Mouse (Mus musculus): ENCODE measurements at regions not wholly inside any gene's neighbourhood (a gene's known extent, or its start where the extent isn't known, plus 50 kb on each side); places are given as distances from the start of the nearest gene placed in this dataset.
A peak's percentile ranks its signal among the peaks of the same experiment; 100 is the strongest.

DNA sequence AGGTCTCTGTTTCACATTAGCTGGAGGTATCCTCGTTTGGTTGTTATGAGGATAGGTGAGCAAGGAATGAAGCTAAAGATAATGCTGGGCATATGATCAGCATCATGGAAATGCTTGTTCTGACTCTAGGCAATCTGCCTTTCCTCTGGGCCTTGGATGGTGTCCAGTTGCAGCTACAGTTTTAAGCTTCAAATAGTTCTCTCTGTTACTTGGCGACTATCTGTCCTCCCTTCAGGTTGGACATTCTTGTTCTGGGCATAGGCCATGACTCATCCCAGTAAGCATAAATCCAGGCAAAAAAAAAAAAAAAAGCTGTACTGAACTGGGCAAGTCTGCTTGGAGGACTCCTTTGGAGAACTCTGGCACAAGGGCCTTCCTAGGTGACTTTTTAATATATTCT, 776.9 kb downstream of the Kcnma1 start:
- no peaks in the 10 kb centered on the region for H3K36me3 ChIP-seq (ENCODE audit: control insufficient read depth, insufficient read depth, low read length)
- H3K27ac ChIP-seq (ENCODE audit: low read depth, low read length) = no peak overlapping the region
- no peak overlapping the region for H3K4me3 ChIP-seq (ENCODE audit: low read depth, low read length)
- H3K9me3 ChIP-seq (ENCODE audit: control insufficient read depth, low read length) = no peaks in the 10 kb centered on the region
- no peaks in the 10 kb centered on the region for H3K27me3 ChIP-seq (ENCODE audit: control insufficient read depth, insufficient read depth, low read length)
- DNase-seq (ENCODE audit: low spot score, missing footprints) (no peak), ATAC-seq (ENCODE audit: low FRiP score) (no peak)
- H3K9ac ChIP-seq (ENCODE audit: low read length) = no peak overlapping the region
- 81% methylated on average over 2 of the region's 2 CpGs for WGBS
- H3K4me2 ChIP-seq = no peak overlapping the region
- no peaks in the 10 kb centered on the region for H3K4me1 ChIP-seq (ENCODE audit: control insufficient read depth, insufficient read depth, low read length)

DNA sequence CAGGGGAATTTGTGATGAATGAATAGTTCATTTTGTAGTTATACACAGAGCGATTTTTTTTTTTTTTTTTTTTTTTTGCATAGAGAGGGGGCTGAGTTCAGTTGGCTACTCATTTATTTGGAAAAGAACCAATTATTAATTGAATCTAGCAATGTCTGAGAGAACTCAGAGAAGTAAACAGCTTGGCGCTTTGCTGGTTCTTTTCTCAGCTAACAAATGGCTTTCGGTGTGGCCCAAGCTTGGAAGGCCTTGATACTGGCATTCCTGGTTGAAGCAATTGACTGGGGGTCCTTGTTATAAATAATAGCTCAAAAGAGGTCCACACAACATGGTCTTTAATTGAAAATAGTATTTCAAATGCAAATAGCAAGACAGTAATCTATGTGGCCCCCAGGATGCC, 815.6 kb downstream of the Kcnma1 start:
- ATAC-seq (ENCODE audit: low FRiP score) = no peak
- Histone ChIP-seq H3K4me3 (ENCODE audit: low read depth, low read length) (no peak overlapping the region), H3K9ac (ENCODE audit: low read length) (no peak overlapping the region), H3K4me2 (no peak overlapping the region), H3K27ac (ENCODE audit: low read depth, low read length) (no peak overlapping the region), H3K9me3 (ENCODE audit: control insufficient read depth, low read length) (no peaks in the 10 kb centered on the region), H3K27me3 (ENCODE audit: control insufficient read depth, insufficient read depth, low read length) (no peaks in the 10 kb centered on the region), H3K4me1 (ENCODE audit: control insufficient read depth, insufficient read depth, low read length) (no peaks in the 10 kb centered on the region), H3K36me3 (ENCODE audit: control insufficient read depth, insufficient read depth, low read length) (no peaks in the 10 kb centered on the region)
- WGBS = 84% methylated on average over 3 of the region's 3 CpGs
- no peak for DNase-seq (ENCODE audit: low spot score, missing footprints)

DNA sequence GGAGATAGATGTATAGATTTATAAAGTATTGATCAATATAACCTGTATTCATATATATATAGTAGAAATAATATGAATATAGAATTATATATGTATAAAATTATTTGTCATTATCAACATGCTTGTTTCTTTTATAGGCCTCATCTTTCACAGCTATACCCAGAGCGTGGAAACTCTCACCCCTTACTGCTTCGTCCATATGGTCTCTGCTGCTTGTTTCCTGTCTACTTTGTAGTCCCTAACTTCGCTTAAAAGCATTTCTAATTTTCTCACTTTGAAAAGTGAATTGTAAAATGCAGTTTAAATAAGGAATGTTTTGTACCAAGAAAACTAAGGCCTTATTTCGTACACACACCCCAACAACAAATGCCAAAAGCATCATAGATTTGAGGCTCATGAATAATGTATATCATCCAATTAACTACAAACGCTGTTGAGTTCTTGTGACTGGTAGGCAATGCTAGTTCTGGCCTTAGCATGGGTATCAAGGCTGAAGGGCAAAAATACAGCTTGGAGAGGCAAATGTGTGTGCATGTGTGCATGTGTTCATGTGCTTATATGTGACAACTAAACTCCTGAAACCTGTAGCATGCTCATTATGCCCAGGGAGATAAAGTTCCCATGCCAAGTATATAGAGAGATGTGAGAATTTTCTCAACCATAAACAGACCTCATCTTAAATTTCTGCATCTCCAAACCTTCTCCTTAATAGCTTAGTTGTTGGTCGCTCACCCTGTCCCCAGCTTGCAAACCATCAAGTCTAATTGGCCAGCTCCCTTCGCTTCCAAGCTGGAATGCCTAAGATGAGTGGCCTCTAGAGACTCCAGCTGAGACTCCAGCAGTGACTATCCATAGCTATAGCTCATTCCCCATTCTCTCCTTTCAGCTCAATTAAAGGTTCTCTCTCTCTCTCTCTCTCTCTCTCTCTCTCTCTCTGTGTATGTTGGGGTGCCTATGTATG, 819.4 kb downstream of the Kcnma1 start:
- Histone ChIP-seq H3K4me1 (ENCODE audit: control insufficient read depth, insufficient read depth, low read length) (no peaks in the 10 kb centered on the region), H3K27ac (ENCODE audit: low read depth, low read length) (no peak overlapping the region), H3K4me2 (no peak overlapping the region), H3K9ac (ENCODE audit: low read length) (no peak overlapping the region), H3K27me3 (ENCODE audit: control insufficient read depth, insufficient read depth, low read length) (no peaks in the 10 kb centered on the region), H3K36me3 (ENCODE audit: control insufficient read depth, insufficient read depth, low read length) (no peaks in the 10 kb centered on the region), H3K9me3 (ENCODE audit: control insufficient read depth, low read length) (no peaks in the 10 kb centered on the region), H3K4me3 (ENCODE audit: low read depth, low read length) (no peak overlapping the region)
- WGBS = 69% methylated on average over 7 of the region's 7 CpGs
- no peak for DNase-seq (ENCODE audit: low spot score, missing footprints)
- no peak for ATAC-seq (ENCODE audit: low FRiP score)

DNA sequence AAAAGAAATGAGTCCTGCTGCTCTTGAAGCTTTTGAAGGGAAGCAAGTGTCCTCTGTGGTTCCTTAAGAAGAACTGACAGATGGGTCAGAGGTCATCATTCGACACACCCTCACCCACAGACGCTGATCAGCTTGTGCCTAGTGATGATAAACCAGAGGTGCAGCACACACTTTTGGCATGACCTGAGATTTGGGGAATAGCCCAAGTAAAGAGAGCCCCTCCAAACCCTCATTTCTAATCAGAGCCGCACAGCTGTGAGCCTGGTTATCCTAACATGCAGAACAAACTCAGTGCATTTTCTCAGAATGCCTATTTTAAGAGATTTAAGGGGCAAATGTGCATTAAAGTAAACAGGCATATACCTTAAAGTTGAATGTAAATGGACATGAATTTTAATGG, 821.7 kb downstream of the Kcnma1 start:
- Histone ChIP-seq H3K9me3 (ENCODE audit: control insufficient read depth, low read length) (no peaks in the 10 kb centered on the region), H3K4me1 (ENCODE audit: control insufficient read depth, insufficient read depth, low read length) (no peaks in the 10 kb centered on the region), H3K9ac (ENCODE audit: low read length) (no peak overlapping the region), H3K4me3 (ENCODE audit: low read depth, low read length) (no peak overlapping the region), H3K4me2 (no peak overlapping the region), H3K36me3 (ENCODE audit: control insufficient read depth, insufficient read depth, low read length) (no peaks in the 10 kb centered on the region), H3K27ac (ENCODE audit: low read depth, low read length) (no peak overlapping the region), H3K27me3 (ENCODE audit: control insufficient read depth, insufficient read depth, low read length) (no peaks in the 10 kb centered on the region)
- WGBS = 65% methylated on average over 3 of the region's 3 CpGs
- ATAC-seq (ENCODE audit: low FRiP score) (no peak), DNase-seq (ENCODE audit: low spot score, missing footprints) (no peak)

DNA sequence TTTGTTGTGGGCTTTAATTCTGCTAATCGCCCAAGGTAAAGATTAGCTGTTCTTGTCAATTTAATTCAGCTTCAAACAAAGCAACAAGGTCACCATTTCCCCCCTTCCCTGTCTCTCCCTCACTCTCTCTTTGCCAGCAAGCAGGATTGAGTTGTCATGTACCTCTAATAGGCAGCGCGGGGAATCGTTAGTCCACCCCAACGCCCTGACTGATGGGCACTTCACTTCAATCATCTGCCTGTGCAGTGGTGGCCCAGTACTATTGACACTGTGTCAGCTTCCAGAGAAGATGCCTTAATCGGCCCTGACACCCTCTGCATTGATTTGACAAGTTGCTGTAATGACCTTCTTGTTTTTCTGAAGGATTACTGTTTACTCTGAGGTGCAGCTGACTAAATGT, 828.9 kb downstream of the Kcnma1 start:
- WGBS = 48% methylated on average over 6 of the region's 6 CpGs

DNA sequence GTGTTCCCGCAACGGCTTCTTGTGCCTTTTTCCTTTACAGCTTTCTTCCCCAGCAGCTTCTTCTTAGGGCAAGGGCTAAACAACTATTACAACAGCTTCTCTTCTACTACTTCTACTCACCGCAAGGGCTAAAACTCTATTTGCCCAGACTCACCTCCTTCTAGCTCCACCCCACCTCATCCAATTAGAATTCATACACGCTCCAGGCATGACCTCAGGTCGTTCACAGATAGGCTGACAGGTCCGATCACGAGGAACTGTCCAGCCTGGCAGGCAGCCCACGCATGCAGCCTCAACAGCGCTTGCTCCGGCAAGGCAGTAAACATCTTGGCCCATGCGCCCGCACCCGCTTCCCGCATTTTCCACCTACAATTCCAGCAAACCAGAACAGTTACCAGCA, 844.9 kb downstream of the Kcnma1 start:
- 88% methylated on average over 14 of the region's 14 CpGs for WGBS
- no peak for ATAC-seq (ENCODE audit: low FRiP score)

More for the DNA sequence above, 828.9 kb downstream of the Kcnma1 start:
- Histone ChIP-seq H3K4me2 (no peak overlapping the region), H3K9me3 (ENCODE audit: control insufficient read depth, low read length) (no peaks in the 10 kb centered on the region), H3K36me3 (ENCODE audit: control insufficient read depth, insufficient read depth, low read length) (no peaks in the 10 kb centered on the region), H3K4me3 (ENCODE audit: low read depth, low read length) (no peak overlapping the region), H3K9ac (ENCODE audit: low read length) (no peak overlapping the region), H3K27me3 (ENCODE audit: control insufficient read depth, insufficient read depth, low read length) (no peaks in the 10 kb centered on the region), H3K4me1 (ENCODE audit: control insufficient read depth, insufficient read depth, low read length) (no peaks in the 10 kb centered on the region), H3K27ac (ENCODE audit: low read depth, low read length) (no peak overlapping the region)
- peak; percentile 77 for ATAC-seq (ENCODE audit: low FRiP score)
- no peak for DNase-seq (ENCODE audit: low spot score, missing footprints)

DNA sequence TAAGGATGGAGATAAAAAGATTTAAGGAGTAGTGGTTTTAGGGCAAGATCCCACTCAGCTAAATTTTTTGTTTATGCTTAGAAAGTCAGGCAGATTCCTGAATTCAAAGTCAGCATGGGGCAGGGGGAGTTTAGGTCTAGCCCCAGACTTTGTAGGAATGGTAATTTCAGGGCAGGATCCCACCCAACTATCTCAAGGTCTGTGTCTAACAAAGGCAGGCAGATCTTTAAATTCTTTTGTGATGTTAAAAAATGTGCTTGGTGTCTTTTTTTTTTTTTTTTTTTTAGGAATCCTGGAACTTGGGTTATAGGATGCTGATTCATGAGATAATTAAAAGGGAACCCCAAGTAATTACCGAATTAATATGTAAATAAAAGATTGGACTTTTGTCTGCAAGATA, 853.7 kb downstream of the Kcnma1 start:
- no peak overlapping the region for H3K9ac ChIP-seq (ENCODE audit: low read length)
- DNase-seq (ENCODE audit: low spot score, missing footprints) = no peak
- ATAC-seq (ENCODE audit: low FRiP score) = no peak
- no peak overlapping the region for H3K4me3 ChIP-seq (ENCODE audit: low read depth, low read length)
- H3K27ac ChIP-seq (ENCODE audit: low read depth, low read length) = no peak overlapping the region
- no peaks in the 10 kb centered on the region for H3K27me3 ChIP-seq (ENCODE audit: control insufficient read depth, insufficient read depth, low read length)
- H3K36me3 ChIP-seq (ENCODE audit: control insufficient read depth, insufficient read depth, low read length) = no peaks in the 10 kb centered on the region
- WGBS = 70% methylated on average over 1 of the region's 1 CpGs
- H3K9me3 ChIP-seq (ENCODE audit: control insufficient read depth, low read length) = no peaks in the 10 kb centered on the region
- H3K4me2 ChIP-seq = no peak overlapping the region
- H3K4me1 ChIP-seq (ENCODE audit: control insufficient read depth, insufficient read depth, low read length) = no peaks in the 10 kb centered on the region

More for the DNA sequence above, 844.9 kb downstream of the Kcnma1 start:
- H3K27me3 ChIP-seq (ENCODE audit: control insufficient read depth, insufficient read depth, low read length) = no peaks in the 10 kb centered on the region
- no peaks in the 10 kb centered on the region for H3K9me3 ChIP-seq (ENCODE audit: control insufficient read depth, low read length)
- no peak overlapping the region for H3K9ac ChIP-seq (ENCODE audit: low read length)
- H3K36me3 ChIP-seq (ENCODE audit: control insufficient read depth, insufficient read depth, low read length) = no peaks in the 10 kb centered on the region
- H3K4me1 ChIP-seq (ENCODE audit: control insufficient read depth, insufficient read depth, low read length) = no peaks in the 10 kb centered on the region
- no peak for DNase-seq (ENCODE audit: low spot score, missing footprints)
- H3K27ac ChIP-seq (ENCODE audit: low read depth, low read length) = no peak overlapping the region
- H3K4me2 ChIP-seq = no peak overlapping the region
- no peak overlapping the region for H3K4me3 ChIP-seq (ENCODE audit: low read depth, low read length)

DNA sequence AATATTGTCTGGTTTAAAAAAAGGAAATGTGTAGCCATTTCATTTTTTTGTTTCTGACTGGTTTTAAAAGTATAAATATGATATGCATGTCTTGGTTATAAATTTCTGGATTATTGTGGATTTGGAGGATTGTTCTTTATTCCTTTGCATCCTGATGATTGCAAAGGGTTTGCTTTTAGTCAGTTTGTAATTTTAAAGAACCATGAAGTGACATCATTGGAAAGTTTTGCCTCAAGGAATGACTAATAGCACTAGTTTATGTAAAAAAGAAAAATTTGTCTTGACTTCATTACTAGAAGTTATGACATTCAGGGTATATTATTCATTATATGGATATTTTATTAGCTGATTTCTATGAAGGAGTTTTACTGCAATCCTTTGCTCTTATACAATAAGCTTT, 863.9 kb downstream of the Kcnma1 start:
- no peak for ATAC-seq (ENCODE audit: low FRiP score)
- H3K4me3 ChIP-seq (ENCODE audit: low read depth, low read length) = no peak overlapping the region
- H3K27ac ChIP-seq (ENCODE audit: low read depth, low read length) = no peak overlapping the region
- no peaks in the 10 kb centered on the region for H3K4me1 ChIP-seq (ENCODE audit: control insufficient read depth, insufficient read depth, low read length)
- no peak for DNase-seq (ENCODE audit: low spot score, missing footprints)
- H3K4me2 ChIP-seq = no peak overlapping the region
- H3K27me3 ChIP-seq (ENCODE audit: control insufficient read depth, insufficient read depth, low read length) = no peaks in the 10 kb centered on the region
- no peaks in the 10 kb centered on the region for H3K36me3 ChIP-seq (ENCODE audit: control insufficient read depth, insufficient read depth, low read length)
- no peak overlapping the region for H3K9ac ChIP-seq (ENCODE audit: low read length)
- H3K9me3 ChIP-seq (ENCODE audit: control insufficient read depth, low read length) = no peaks in the 10 kb centered on the region

DNA sequence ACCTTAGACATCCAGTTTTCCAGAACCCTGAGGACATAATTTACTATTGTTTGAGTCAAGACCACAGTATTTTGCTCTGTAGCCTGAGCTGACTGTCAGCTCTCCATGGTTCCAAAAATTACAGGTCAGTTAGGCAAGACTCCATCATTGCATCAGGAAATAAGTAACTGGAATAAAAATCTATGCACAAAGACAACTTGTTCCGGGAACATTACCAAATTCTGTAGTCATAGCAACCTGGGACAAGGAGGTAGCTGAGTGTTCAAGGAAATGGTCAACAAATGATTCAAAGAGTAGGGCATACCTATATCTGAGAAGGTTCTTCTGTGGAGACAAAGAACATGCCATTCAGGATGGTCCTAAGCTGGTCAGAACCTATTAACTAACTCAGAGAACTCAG, 867.3 kb downstream of the Kcnma1 start:
- Histone ChIP-seq H3K36me3 (ENCODE audit: control insufficient read depth, insufficient read depth, low read length) (no peaks in the 10 kb centered on the region), H3K9ac (ENCODE audit: low read length) (no peak overlapping the region), H3K4me3 (ENCODE audit: low read depth, low read length) (no peak overlapping the region), H3K4me1 (ENCODE audit: control insufficient read depth, insufficient read depth, low read length) (no peaks in the 10 kb centered on the region), H3K27ac (ENCODE audit: low read depth, low read length) (no peak overlapping the region), H3K4me2 (no peak overlapping the region), H3K9me3 (ENCODE audit: control insufficient read depth, low read length) (no peaks in the 10 kb centered on the region), H3K27me3 (ENCODE audit: control insufficient read depth, insufficient read depth, low read length) (no peaks in the 10 kb centered on the region)
- ATAC-seq (ENCODE audit: low FRiP score) (no peak), DNase-seq (ENCODE audit: low spot score, missing footprints) (no peak)
- 84% methylated on average over 1 of the region's 1 CpGs for WGBS

Data from midbrain, embryonic 11.5 days (tissue).